Mouse (Mus musculus) hindbrain, embryonic 14.5 days (tissue): ENCODE results near the gene Zbtb25. TPM values are rescaled to one million over a fixed set of nuclear protein-coding genes. Genes with fewer than 3 reads are reported as not detected.

Experiments used
- ATAC-seq: fragments of 200-750 bp; cut with Nextera tagmentation; 2 replicates; pipeline ENCODE4 v1.8.0; 2017; ENCODE audit warnings: moderate number of reproducible peaks, mild to moderate bottlenecking, moderate TSS enrichment, moderate library complexity; ENCODE audit not compliant: low FRiP score
- DNase-seq: peaks from one replicate; pipeline ENCODE4 v3.0.0-alpha.2; 2015; ENCODE audit warnings: low spot score
- H3K27ac ChIP-seq: fragments of 300-500 bp; sonication (generic); 2 replicates; pipeline ENCODE4 v1.5.1; 2014; ENCODE audit warnings: mild to moderate bottlenecking, moderate library complexity
- H3K27me3 ChIP-seq: fragments of 300-500 bp; sonication (generic); 2 replicates; pipeline ENCODE4 v1.6.1; 2014; ENCODE audit warnings: mild to moderate bottlenecking, low read length, mixed read lengths; ENCODE audit not compliant: control insufficient read depth, insufficient read depth
- H3K36me3 ChIP-seq: fragments of 300-500 bp; sonication (generic); replicated peaks from 2 replicates; pipeline ENCODE4 v1.6.1; 2014; ENCODE audit not compliant: control insufficient read depth, insufficient read depth
- H3K4me1 ChIP-seq: fragments of 300-500 bp; sonication (generic); replicated peaks from 2 replicates; pipeline ENCODE4 v1.6.1; 2014; ENCODE audit warnings: antibody characterized with exemption, low read length, mixed read lengths; ENCODE audit not compliant: control insufficient read depth, insufficient read depth
- H3K4me2 ChIP-seq: fragments of 300-500 bp; sonication (generic); replicated peaks from 2 replicates; pipeline ENCODE4 v1.6.1; 2014; ENCODE audit warnings: mild to moderate bottlenecking, moderate library complexity
- H3K4me3 ChIP-seq: fragments of 300-500 bp; sonication (generic); replicated peaks from 2 replicates; pipeline ENCODE4 v1.5.1; 2014; ENCODE audit warnings: mild to moderate bottlenecking, low read length
- H3K9ac ChIP-seq: fragments of 300-500 bp; sonication (generic); 2 replicates; pipeline ENCODE4 v1.6.1; 2014
- H3K9me3 ChIP-seq: fragments of 300-500 bp; sonication (generic); 2 replicates; pipeline ENCODE4 v1.6.1; 2016; ENCODE audit warnings: low read length; ENCODE audit not compliant: control insufficient read depth
- WGBS: fragments of 180-500 bp; shearing (Covaris S2); extraction: QIAGEN DNeasy Blood & Tissue Kit; methylation state at CpG from one replicate; pipeline ENCODE4 v1.1.7; 2014; 5-methylcytosine and 5-hydroxymethylcytosine counted together
- polyA plus RNA-seq: library from polyadenylated mRNA; unstranded; fragments of >200 nt; fragmentation: Nextera tagmentation; extraction: Ambion mirVana; gene quantifications from 2 replicates; pipeline ENCODE4 v1.2.1, GENCODE M21; 2014

The Zbtb25 gene
- polyA plus RNA-seq, 1 experiment from 2014 or later = 16.0 TPM

- DNase-seq (no peak), ATAC-seq (no peak)
- Histone ChIP-seq H3K27ac (no peak overlapping the region), H3K4me2 (peak overlapping the region; percentile 74), H3K4me3 (peak overlapping the region; percentile 66), H3K4me1 (peaks cover 12% of the 10 kb centered on the region; the same call in 1 of the 2 replicates), H3K9ac (peak overlapping the region; percentile 6; the same call in 1 of the 2 replicates), H3K9me3 (no peaks in the 10 kb centered on the region), H3K27me3 (peaks cover 54% of the 10 kb centered on the region), H3K36me3 (no peaks in the 10 kb centered on the region)
- WGBS = 6% methylated on average over 20 of the region's 20 CpGs
Observed at GRCm38 (mm10) chr12:76404836-76405182, 35.4 kb upstream of the Zbtb25 start.

DNA sequence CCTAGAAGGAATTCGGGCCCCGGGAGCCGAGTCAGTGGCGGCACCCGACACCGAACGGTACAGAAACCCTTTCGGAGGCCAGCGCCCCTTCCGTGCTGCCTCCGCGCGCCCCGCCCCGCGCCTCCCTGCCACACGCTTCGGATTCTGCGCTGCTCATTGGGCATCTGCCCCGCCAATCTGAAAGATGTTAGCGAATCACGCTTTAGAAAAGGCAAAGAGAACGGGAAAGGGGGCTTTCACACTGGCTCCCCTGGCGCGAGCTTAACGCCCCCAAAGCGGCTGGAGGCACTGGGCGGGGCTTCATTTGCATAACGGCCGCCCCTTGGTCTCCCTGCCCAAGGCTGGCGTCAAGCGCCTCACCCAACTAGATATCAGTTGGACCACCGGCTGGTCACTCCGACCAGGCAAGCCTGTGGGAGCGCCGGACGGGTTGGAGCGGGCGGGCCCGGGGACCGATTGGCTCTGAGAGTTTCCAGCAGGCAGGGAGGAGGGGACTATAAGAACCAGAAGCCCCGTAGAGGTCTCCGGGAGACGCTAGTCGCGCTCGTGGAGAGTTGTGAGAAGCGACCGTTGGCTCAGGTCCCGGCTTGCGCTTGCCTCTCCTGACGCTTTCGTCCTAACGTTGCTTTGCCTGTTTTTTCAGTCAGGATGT lies 34.6 kb upstream of the Zbtb25 start, which contains the start of gene Hspa2:
Gene Hspa2 (plus strand): TSS at position 291 of the 652 bp plus-strand sequence.
- no peaks in the 10 kb centered on the region for H3K36me3 ChIP-seq
- peak within 1 kb of the TSS; percentile 66 for H3K4me3 ChIP-seq
- peak within 1 kb of the TSS; percentile 86 for H3K27ac ChIP-seq
- ATAC-seq (peak; percentile 96), DNase-seq (peak; percentile 99)
- peak within 1 kb of the TSS; percentile 74 for H3K4me2 ChIP-seq
- peaks cover 54% of the 10 kb centered on the region for H3K27me3 ChIP-seq
- H3K9ac ChIP-seq = peak within 1 kb of the TSS; percentile 60
- peaks cover 12% of the 10 kb centered on the region; the same call in 1 of the 2 replicates for H3K4me1 ChIP-seq
- H3K9me3 ChIP-seq = no peaks in the 10 kb centered on the region
- WGBS = under 1% methylated on average over 53 of the region's 54 CpGs

DNA sequence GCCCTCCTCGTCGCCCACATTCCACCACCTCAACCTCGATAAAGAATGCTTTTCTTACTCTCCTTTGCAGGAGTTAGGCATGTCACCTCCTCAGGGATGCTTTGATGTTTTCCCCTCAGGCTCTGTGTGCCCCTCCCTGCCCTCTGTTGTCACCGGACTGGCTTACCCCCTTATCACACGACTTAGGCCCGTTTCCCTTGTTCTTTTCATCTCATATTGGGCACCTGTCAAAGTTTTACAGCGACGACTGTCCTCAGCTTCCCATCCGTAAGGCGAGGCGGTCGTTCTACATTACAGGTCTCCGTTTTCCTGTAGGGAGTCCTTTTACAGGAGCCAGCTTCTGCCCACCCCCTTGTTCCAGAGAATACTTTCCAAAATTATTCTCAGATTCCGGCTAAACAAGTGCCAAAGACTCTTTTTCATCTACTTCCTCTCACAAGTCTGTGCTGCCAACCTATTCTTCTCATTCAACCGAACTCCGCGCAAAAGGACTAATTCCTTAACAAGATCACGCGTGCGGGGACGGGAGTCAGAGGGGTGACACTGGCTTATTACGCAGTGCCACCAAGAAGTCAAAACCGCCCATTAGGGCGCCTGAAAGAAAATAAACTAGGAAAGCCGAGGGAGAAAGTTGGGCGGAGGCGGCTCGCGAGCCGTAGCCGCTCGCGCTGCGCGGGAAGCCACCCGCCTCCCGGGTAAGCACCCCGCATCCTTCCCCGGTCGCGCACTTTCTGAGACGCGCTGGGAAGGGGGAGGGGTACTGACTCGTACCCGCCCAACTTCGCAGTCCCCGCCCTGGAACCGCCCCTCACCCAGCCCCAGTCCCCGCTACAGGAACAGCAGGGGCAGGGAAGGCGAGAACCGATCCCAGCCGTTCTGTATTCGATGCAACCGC lies 33.8 kb upstream of the Zbtb25 start:
- peaks cover 12% of the 10 kb centered on the region; the same call in 1 of the 2 replicates for H3K4me1 ChIP-seq
- under 1% methylated on average over 54 of the region's 54 CpGs for WGBS
- ATAC-seq = peak; percentile 90

GRCm38 (mm10) chr12:76401674-76402073 lies 32.3 kb upstream of the Zbtb25 start:
- H3K27ac ChIP-seq = no peak overlapping the region
- ATAC-seq = no peak
- no peak overlapping the region for H3K4me3 ChIP-seq
- H3K9ac ChIP-seq = no peak overlapping the region
- no peak overlapping the region for H3K4me2 ChIP-seq
- H3K36me3 ChIP-seq = no peaks in the 10 kb centered on the region
- peaks cover 12% of the 10 kb centered on the region; the same call in 1 of the 2 replicates for H3K4me1 ChIP-seq
- H3K27me3 ChIP-seq = peaks cover 37% of the 10 kb centered on the region
- WGBS = 58% methylated on average over 3 of the region's 3 CpGs
- H3K9me3 ChIP-seq = no peaks in the 10 kb centered on the region
- DNase-seq = no peak

More for the DNA sequence above, 33.8 kb upstream of the Zbtb25 start:
- peak overlapping the region; percentile 60 for H3K9ac ChIP-seq
- peaks cover 51% of the 10 kb centered on the region for H3K27me3 ChIP-seq
- DNase-seq = no peak
- H3K9me3 ChIP-seq = no peaks in the 10 kb centered on the region
- peak overlapping the region; percentile 86 for H3K27ac ChIP-seq
- peak overlapping the region; percentile 66 for H3K4me3 ChIP-seq
- H3K4me2 ChIP-seq = peak overlapping the region; percentile 74
- H3K36me3 ChIP-seq = no peaks in the 10 kb centered on the region

DNA sequence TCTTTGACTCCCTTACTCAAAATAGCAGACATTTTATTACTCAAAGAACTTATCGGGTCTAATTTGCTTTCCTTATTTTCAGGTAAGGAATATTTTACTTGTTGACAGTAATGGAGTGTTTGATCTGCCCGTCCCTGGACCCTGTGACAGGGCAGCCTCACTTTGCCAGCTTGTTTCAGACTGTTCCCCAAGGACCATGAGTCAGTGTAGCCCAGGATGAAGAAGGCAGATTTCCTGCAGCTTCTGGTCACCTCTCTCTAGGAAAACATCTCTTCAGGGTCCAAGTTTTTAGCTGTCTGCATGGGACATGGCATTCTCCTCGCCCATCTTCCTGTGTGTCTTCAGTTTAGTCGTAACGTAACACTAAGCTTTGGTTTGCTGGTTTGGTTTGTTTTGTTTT lies 27.9 kb upstream of the Zbtb25 start:
- Histone ChIP-seq H3K9ac (no peak overlapping the region), H3K9me3 (no peaks in the 10 kb centered on the region), H3K27ac (no peak overlapping the region), H3K4me3 (no peak overlapping the region), H3K4me2 (no peak overlapping the region), H3K4me1 (no peaks in the 10 kb centered on the region), H3K27me3 (peaks cover 9% of the 10 kb centered on the region), H3K36me3 (no peaks in the 10 kb centered on the region)
- 91% methylated on average over 5 of the region's 5 CpGs for whole genome bisulfite sequencing
- DNase-seq (no peak), ATAC-seq (no peak)

GRCm38 (mm10) chr12:76392979-76393378 lies 23.6 kb upstream of the Zbtb25 start:
- H3K27me3 ChIP-seq = no peaks in the 10 kb centered on the region
- no peak overlapping the region for H3K4me2 ChIP-seq
- WGBS = 84% methylated on average over 5 of the region's 5 CpGs
- no peaks in the 10 kb centered on the region for H3K9me3 ChIP-seq
- no peak overlapping the region for H3K4me3 ChIP-seq
- no peaks in the 10 kb centered on the region for H3K4me1 ChIP-seq
- H3K27ac ChIP-seq = no peak overlapping the region
- H3K9ac ChIP-seq = no peak overlapping the region
- no peak for ATAC-seq
- no peak for DNase-seq
- H3K36me3 ChIP-seq = no peaks in the 10 kb centered on the region

DNA sequence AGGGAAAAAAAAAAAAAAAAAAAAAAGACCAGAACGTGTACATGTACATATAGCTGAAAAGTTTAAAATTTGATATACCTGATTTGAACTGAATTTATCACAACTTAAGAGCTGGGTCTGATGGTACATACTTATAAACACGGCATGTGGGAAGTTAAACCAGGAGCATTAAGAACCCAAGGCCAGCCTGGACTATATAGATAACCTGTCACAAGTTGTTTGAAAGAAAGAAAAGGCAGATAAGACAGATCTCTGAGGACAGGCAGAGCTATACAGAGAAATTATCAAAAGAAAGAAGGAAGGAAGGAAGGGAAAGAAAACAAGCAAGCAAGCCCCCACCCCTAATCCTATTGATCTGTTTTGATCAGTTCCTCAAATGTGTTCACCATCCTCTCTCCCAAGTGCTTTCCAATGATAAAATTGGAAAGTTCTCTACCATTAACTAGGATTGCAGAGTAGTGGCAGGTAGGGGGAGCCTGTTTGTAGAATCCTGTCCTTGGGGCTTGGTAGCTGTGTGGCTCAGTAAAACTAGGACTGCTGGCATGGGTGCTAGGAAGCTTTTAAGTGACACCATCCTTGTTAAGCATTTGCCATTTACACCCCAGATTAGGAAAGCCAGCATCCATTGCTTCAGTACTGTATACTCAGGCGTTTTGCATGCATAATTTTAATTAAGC lies 22.3 kb upstream of the Zbtb25 start:
- Histone ChIP-seq H3K4me3 (no peak overlapping the region), H3K4me1 (no peaks in the 10 kb centered on the region), H3K4me2 (no peak overlapping the region), H3K27ac (no peak overlapping the region), H3K36me3 (peaks cover 6% of the 10 kb centered on the region), H3K27me3 (no peaks in the 10 kb centered on the region), H3K9ac (no peak overlapping the region), H3K9me3 (no peaks in the 10 kb centered on the region)
- ATAC-seq (no peak), DNase-seq (no peak)
- WGBS = 78% methylated on average over 3 of the region's 3 CpGs

GRCm38 (mm10) chr12:76388794-76389193 lies 19.4 kb upstream of the Zbtb25 start:
- Histone ChIP-seq H3K9ac (no peak overlapping the region), H3K9me3 (no peaks in the 10 kb centered on the region), H3K4me3 (no peak overlapping the region), H3K36me3 (peaks cover 22% of the 10 kb centered on the region), H3K27ac (no peak overlapping the region), H3K27me3 (no peaks in the 10 kb centered on the region), H3K4me1 (no peaks in the 10 kb centered on the region), H3K4me2 (no peak overlapping the region)
- 48% methylated on average over 11 of the region's 11 CpGs for WGBS
- DNase-seq (no peak), ATAC-seq (no peak)

DNA sequence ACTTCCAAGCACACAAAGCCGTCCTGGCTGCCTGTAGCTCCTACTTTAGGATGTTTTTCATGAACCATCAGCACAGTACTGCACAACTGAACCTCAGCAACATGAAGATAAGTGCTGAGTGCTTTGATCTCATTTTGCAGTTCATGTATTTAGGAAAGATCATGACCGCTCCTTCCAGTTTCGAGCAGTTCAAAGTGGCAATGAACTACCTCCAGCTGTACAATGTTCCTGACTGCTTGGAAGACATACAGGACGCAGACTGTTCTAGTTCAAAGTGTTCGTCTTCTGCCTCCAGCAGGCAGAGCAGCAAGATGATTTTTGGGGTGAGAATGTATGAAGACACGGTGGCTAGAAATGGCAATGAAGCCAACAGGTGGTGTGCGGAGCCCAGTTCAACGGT lies 15.9 kb upstream of the Zbtb25 start:
- no peak overlapping the region for H3K27ac ChIP-seq
- H3K9ac ChIP-seq = no peak overlapping the region
- no peak overlapping the region for H3K4me2 ChIP-seq
- H3K27me3 ChIP-seq = no peaks in the 10 kb centered on the region
- H3K36me3 ChIP-seq = peaks cover 22% of the 10 kb centered on the region
- DNase-seq = no peak
- 96% methylated on average over 8 of the region's 8 CpGs for WGBS
- ATAC-seq = no peak
- no peaks in the 10 kb centered on the region for H3K4me1 ChIP-seq
- H3K4me3 ChIP-seq = no peak overlapping the region
- no peaks in the 10 kb centered on the region for H3K9me3 ChIP-seq
